Mouse (Mus musculus) heart, embryonic 16.5 days (tissue): ENCODE measurements at regions not wholly inside any gene's neighbourhood (a gene's known extent, or its start where the extent isn't known, plus 50 kb on each side); places are given as distances from the start of the nearest gene placed in this dataset.

Experiments used
- ATAC-seq: fragments of 200-750 bp; cut with Nextera tagmentation; replicated peaks from 2 replicates; pipeline ENCODE4 v1.8.0; 2017; ENCODE audit warnings: moderate number of reproducible peaks; ENCODE audit not compliant: insufficient read depth, low FRiP score; ENCODE audit errors: extremely low read depth
- H3K27ac ChIP-seq: fragments of 300-500 bp; sonication (generic); 2 replicates; pipeline ENCODE4 v1.5.1; 2014; ENCODE audit warnings: mild to moderate bottlenecking, low read length, control low read depth, moderate library complexity
- H3K27me3 ChIP-seq: fragments of 300-500 bp; sonication (generic); 2 replicates; pipeline ENCODE4 v1.6.1; 2014; ENCODE audit warnings: low read length, mixed read lengths; ENCODE audit not compliant: control insufficient read depth, insufficient read depth
- H3K36me3 ChIP-seq: fragments of 300-500 bp; sonication (generic); 2 replicates; pipeline ENCODE4 v1.6.1; 2014; ENCODE audit not compliant: control insufficient read depth, insufficient read depth
- H3K4me1 ChIP-seq: fragments of 300-500 bp; sonication (generic); 2 replicates; pipeline ENCODE4 v1.6.1; 2014; ENCODE audit warnings: low read length, mixed read lengths; ENCODE audit not compliant: control insufficient read depth, insufficient read depth
- H3K4me2 ChIP-seq: fragments of 300-500 bp; sonication (generic); 2 replicates; pipeline ENCODE4 v1.6.1; 2014; ENCODE audit warnings: low read depth, mild to moderate bottlenecking, control low read depth, low read length
- H3K4me3 ChIP-seq: fragments of 300-500 bp; sonication (generic); 2 replicates; pipeline ENCODE4 v1.5.1; 2014; ENCODE audit warnings: mild to moderate bottlenecking, control low read depth, low read length
- H3K9ac ChIP-seq: fragments of 300-500 bp; sonication (generic); 2 replicates; pipeline ENCODE4 v1.6.1; 2014; ENCODE audit warnings: low read length, control low read depth
- H3K9me3 ChIP-seq: fragments of 300-500 bp; sonication (generic); replicated peaks from 2 replicates; pipeline ENCODE4 v1.6.1; 2016; ENCODE audit warnings: low read length; ENCODE audit not compliant: control insufficient read depth
- WGBS: fragments of 180-500 bp; shearing (Covaris S2); extraction: QIAGEN DNeasy Blood & Tissue Kit; methylation state at CpG from one replicate; pipeline ENCODE4 v1.1.7; 2014; 5-methylcytosine and 5-hydroxymethylcytosine counted together

- Histone ChIP-seq H3K27ac (peak overlapping the region; percentile 91), H3K4me2 (peak overlapping the region; percentile 58; the same call in 1 of the 2 replicates), H3K27me3 (no peaks in the 10 kb centered on the region), H3K4me1 (peaks cover 15% of the 10 kb centered on the region), H3K36me3 (no peaks in the 10 kb centered on the region), H3K9me3 (no peaks in the 10 kb centered on the region), H3K9ac (peak overlapping the region; percentile 68; the same call in 1 of the 2 replicates), H3K4me3 (no peak overlapping the region)
- 40% methylated on average over 5 of the region's 5 CpGs for WGBS
- no peak for ATAC-seq
Observed at GRCm38 (mm10) chr3:105376346-105376745, 75.8 kb upstream of the Kcnd3 start.

GRCm38 (mm10) chr3:105380818-105381217, 71.3 kb upstream of the Kcnd3 start:
- no peak for ATAC-seq
- H3K4me2 ChIP-seq = no peak overlapping the region
- H3K36me3 ChIP-seq = no peaks in the 10 kb centered on the region
- H3K4me1 ChIP-seq = peaks cover 8% of the 10 kb centered on the region
- H3K27ac ChIP-seq = no peak overlapping the region
- H3K27me3 ChIP-seq = no peaks in the 10 kb centered on the region
- 78% methylated on average over 4 of the region's 4 CpGs for WGBS
- no peak overlapping the region for H3K9ac ChIP-seq
- H3K4me3 ChIP-seq = no peak overlapping the region
- H3K9me3 ChIP-seq = no peaks in the 10 kb centered on the region

DNA sequence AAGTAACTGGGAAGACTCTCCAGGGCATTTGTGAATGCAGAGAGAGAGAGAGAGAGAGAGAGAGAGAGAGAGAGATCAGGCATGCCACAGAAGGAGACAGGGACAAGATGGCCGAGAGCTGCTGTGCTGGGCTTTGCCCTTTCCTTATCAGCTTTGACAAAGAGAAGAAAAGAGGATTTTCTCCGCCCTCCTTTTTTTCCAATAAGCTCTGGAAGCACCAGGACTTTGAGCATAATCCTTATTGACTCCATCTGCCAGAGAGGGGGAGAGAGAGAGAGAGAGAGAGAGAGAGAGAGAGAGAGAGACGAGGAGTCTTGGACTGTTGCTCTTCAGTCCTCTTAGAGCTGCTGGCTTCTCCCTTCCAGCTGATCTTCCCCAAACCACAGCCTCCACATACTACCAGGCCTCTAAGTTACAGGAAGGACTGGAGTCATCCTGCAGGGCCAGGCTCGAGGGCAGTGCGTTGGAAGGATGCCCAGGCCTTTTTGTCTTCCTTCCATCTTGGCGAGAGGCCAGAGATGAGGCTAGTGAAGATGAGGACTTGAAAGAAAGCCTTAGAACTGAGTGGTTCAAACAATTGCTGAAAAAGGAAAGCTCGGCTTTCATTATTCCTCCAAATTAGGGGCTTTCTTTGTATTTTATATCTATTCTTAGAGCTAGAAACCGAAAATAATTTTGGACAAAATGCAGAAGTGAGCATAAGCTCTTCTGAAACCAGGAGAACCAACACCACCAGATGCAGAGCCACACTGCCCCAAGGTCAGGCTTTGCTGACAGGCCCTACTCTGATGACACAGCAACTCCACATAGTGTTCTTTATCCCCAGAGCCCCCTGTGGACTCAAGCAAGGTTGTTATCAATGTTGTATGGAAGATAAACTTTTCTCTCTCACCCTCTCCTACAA, 59.3 kb upstream of the Kcnd3 start:
- Histone ChIP-seq H3K4me2 (no peak overlapping the region), H3K27me3 (no peaks in the 10 kb centered on the region), H3K9ac (no peak overlapping the region), H3K36me3 (no peaks in the 10 kb centered on the region), H3K9me3 (no peaks in the 10 kb centered on the region), H3K27ac (0 out of 2 replicates have a peak overlapping the region, but pooled peaks have one; percentile 16), H3K4me1 (peaks cover 3% of the 10 kb centered on the region), H3K4me3 (no peak overlapping the region)
- 0 out of 2 replicates have a peak, but pooled peaks have one; percentile 49 for ATAC-seq
- WGBS = 29% methylated on average over 8 of the region's 8 CpGs
